Mouse (Mus musculus) NIH3T3 (cell line): ENCODE results near the gene Stat5a.
A peak's percentile ranks its signal among the peaks of the same experiment; 100 is the strongest.

Experiments used
- DNase-seq: peaks from one replicate; pipeline ENCODE4 v3.0.0-alpha.2; 2012; ENCODE audit warnings: low read depth

Stat5a gene

GRCm38 (mm10) chr11:100897294-100898231 is 38.4 kb downstream of the Stat5a start:
- no peak for DNase-seq

- DNase-seq = no peak
Observed at GRCm38 (mm10) chr11:100898441-100899199, 39.5 kb downstream of the Stat5a start.

GRCm38 (mm10) chr11:100904580-100905351 is 45.6 kb downstream of the Stat5a start:
- no peak for DNase-seq

GRCm38 (mm10) chr11:100905929-100906328 is 46.8 kb downstream of the Stat5a start:
- no peak for DNase-seq

GRCm38 (mm10) chr11:100906885-100907284 is 47.7 kb downstream of the Stat5a start:
- no peak for DNase-seq

GRCm38 (mm10) chr11:100908112-100908511 is 49.0 kb downstream of the Stat5a start:
- DNase-seq = no peak

- DNase-seq = no peak
Observed at GRCm38 (mm10) chr11:100908567-100908966, 49.4 kb downstream of the Stat5a start.

GRCm38 (mm10) chr11:100912401-100913155 is 53.4 kb downstream of the Stat5a start:
- DNase-seq = peak; percentile 23

- no peak for DNase-seq
Observed at GRCm38 (mm10) chr11:100914415-100914814, 55.3 kb downstream of the Stat5a start.

- DNase-seq = no peak
Observed at GRCm38 (mm10) chr11:100915063-100915462, 55.9 kb downstream of the Stat5a start.

- no peak for DNase-seq
Observed at GRCm38 (mm10) chr11:100916432-100916971, 57.4 kb downstream of the Stat5a start.

- DNase-seq = no peak
Observed at GRCm38 (mm10) chr11:100918007-100918406, 58.9 kb downstream of the Stat5a start.

GRCm38 (mm10) chr11:100920887-100921624 is 61.9 kb downstream of the Stat5a start:
- DNase-seq = peak; percentile 31

GRCm38 (mm10) chr11:100924386-100924919 is 65.3 kb downstream of the Stat5a start:
- no peak for DNase-seq

- no peak for DNase-seq
Observed at GRCm38 (mm10) chr11:100927386-100927785, 68.2 kb downstream of the Stat5a start.

GRCm38 (mm10) chr11:100930611-100931010 is 71.5 kb downstream of the Stat5a start:
- no peak for DNase-seq

GRCm38 (mm10) chr11:100931254-100931921 is 72.2 kb downstream of the Stat5a start:
- DNase-seq = peak; percentile 32
